Mouse (Mus musculus) intestine, postnatal 0 days (tissue): ENCODE results near the gene Nab1. TPM values are rescaled to one million over a fixed set of nuclear protein-coding genes. Genes with fewer than 3 reads are reported as not detected.

Experiments used
- ATAC-seq: fragments of 200-750 bp; cut with Nextera tagmentation; 2 replicates; pipeline ENCODE4 v1.8.0; 2017; ENCODE audit warnings: mild to moderate bottlenecking, moderate TSS enrichment, moderate library complexity
- H3K27ac ChIP-seq: fragments of 300-500 bp; sonication (generic); 2 replicates; pipeline ENCODE4 v1.5.1; 2014; ENCODE audit warnings: mild to moderate bottlenecking, low read depth, low read length, moderate library complexity
- H3K27me3 ChIP-seq: fragments of 300-500 bp; sonication (generic); replicated peaks from 2 replicates; pipeline ENCODE4 v1.6.1; 2014; ENCODE audit warnings: low read length, mixed read lengths; ENCODE audit not compliant: control insufficient read depth, insufficient read depth
- H3K36me3 ChIP-seq: fragments of 300-500 bp; sonication (generic); 2 replicates; pipeline ENCODE4 v1.6.1; 2014; ENCODE audit warnings: mild to moderate bottlenecking, moderate library complexity; ENCODE audit not compliant: control insufficient read depth, insufficient read depth
- H3K4me1 ChIP-seq: fragments of 300-500 bp; sonication (generic); replicated peaks from 2 replicates; pipeline ENCODE4 v1.6.1; 2014; ENCODE audit warnings: antibody characterized with exemption, low read length, mixed read lengths; ENCODE audit not compliant: control insufficient read depth, insufficient read depth
- H3K4me2 ChIP-seq: fragments of 300-500 bp; sonication (generic); replicated peaks from 2 replicates; pipeline ENCODE4 v1.6.1; 2014; ENCODE audit warnings: low read depth, mild to moderate bottlenecking, moderate library complexity
- H3K4me3 ChIP-seq: fragments of 300-500 bp; sonication (generic); 2 replicates; pipeline ENCODE4 v1.5.1; 2014; ENCODE audit warnings: low read depth, low read length
- H3K9ac ChIP-seq: fragments of 300-500 bp; sonication (generic); 2 replicates; pipeline ENCODE4 v1.6.1; 2014; ENCODE audit warnings: mild to moderate bottlenecking, low read depth, low read length
- H3K9me3 ChIP-seq: fragments of 300-500 bp; sonication (generic); 2 replicates; pipeline ENCODE4 v1.6.1; 2016; ENCODE audit warnings: mixed run types; ENCODE audit not compliant: control insufficient read depth
- CTCF ChIP-seq: sonication (generic); IDR thresholded peaks from 2 replicates; pipeline ENCODE4 v1.5.1; 2016; ENCODE audit warnings: low read depth, mild to moderate bottlenecking, control low read depth, antibody characterized with exemption, moderate library complexity
- WGBS: fragments of 180-500 bp; shearing (Covaris S2); extraction: QIAGEN DNeasy Blood & Tissue Kit; methylation state at CpG from one replicate; pipeline ENCODE4 v1.1.7; 2014; 5-methylcytosine and 5-hydroxymethylcytosine counted together
- polyA plus RNA-seq: library from polyadenylated mRNA; unstranded; fragments of >200 nt; fragmentation: Nextera tagmentation; extraction: Ambion mirVana; gene quantifications from 2 replicates; pipeline ENCODE4 v1.2.1, GENCODE M21; 2015

Gene Nab1
- polyA plus RNA-seq, 1 experiment from 2014 or later = 10.3 TPM

- Histone ChIP-seq H3K27me3 (no peaks in the 10 kb centered on the region), H3K4me1 (no peaks in the 10 kb centered on the region), H3K9me3 (no peaks in the 10 kb centered on the region), H3K4me2 (no peak overlapping the region), H3K9ac (no peak overlapping the region), H3K27ac (no peak overlapping the region), H3K36me3 (no peaks in the 10 kb centered on the region), H3K4me3 (no peak overlapping the region)
- 74% methylated on average over 1 of the region's 1 CpGs for WGBS
- no peak for TF ChIP-seq CTCF
- no peak for ATAC-seq
Observed at GRCm38 (mm10) chr1:52506211-52506610, 5.7 kb upstream of the Nab1 start.

DNA sequence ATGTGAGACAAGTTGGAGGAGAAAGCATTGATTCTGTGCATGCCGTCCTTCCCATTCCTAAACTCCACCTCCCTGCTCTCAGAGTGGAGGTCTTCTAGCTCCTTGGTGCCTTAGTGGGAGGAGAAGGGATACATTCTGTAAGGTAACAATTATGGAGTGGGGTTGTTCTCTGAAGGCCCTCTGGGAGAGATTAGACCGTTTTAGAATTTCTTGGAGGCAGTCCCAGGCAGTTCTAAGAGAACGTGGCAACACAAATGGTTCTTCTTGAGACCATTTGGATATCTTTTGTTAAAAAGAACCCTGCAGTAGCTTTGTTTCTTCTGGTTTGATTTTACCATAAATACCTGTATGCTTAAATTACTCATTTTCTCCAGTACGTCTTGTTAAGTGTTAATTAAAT lies 1.8 kb upstream of the Nab1 start:
- Histone ChIP-seq H3K27ac (no peak overlapping the region), H3K9me3 (no peaks in the 10 kb centered on the region), H3K4me3 (no peak overlapping the region), H3K27me3 (no peaks in the 10 kb centered on the region), H3K9ac (no peak overlapping the region), H3K4me2 (no peak overlapping the region), H3K4me1 (no peaks in the 10 kb centered on the region), H3K36me3 (no peaks in the 10 kb centered on the region)
- TF ChIP-seq CTCF = no peak
- WGBS = 73% methylated on average over 4 of the region's 4 CpGs
- no peak for ATAC-seq

DNA sequence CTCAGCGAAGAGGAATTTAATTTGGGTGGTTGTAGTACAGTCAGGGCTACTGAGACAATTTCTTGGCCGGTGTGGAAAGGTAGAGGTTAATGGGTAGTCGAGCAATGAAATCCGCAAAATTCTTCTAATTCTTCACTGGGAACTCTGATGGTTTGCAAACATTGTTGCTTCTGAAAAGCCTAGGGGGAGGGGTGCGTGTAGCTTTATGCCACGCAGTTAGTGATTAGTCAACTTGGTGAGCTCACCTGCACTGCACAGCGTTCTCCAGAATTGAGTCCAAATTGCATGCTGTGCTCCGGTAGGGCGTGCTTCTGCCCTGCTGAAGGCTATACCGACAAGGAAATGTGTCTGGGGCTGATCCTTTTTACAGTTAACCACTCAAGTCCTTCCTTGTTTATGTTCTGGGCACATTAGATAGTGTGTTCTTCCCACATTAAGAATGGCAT lies 1.2 kb upstream of the Nab1 start:
- Histone ChIP-seq H3K27ac (no peak overlapping the region), H3K4me3 (no peak overlapping the region), H3K4me1 (no peaks in the 10 kb centered on the region), H3K9me3 (no peaks in the 10 kb centered on the region), H3K4me2 (no peak overlapping the region), H3K36me3 (no peaks in the 10 kb centered on the region), H3K9ac (no peak overlapping the region), H3K27me3 (no peaks in the 10 kb centered on the region)
- 26% methylated on average over 10 of the region's 10 CpGs for WGBS
- ATAC-seq = no peak
- TF ChIP-seq CTCF = no peak

DNA sequence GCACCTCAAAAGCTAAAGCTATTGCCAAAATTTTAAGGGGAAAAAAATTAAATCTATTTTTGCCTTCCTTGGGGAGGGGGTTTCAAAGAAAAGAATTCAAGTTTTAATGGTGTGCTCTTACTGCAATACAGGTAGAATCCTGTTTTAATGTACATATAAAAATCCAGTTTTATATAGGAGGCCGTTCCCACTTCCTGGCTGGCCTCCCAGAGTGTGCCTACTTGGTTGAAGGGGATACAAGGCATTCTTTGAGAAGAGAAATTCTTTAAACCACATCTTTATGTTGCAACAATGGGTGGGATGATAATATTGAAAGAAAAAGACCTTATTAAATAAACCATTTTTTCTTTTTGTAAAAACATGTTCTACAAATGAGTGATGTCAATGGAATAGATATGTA lies 611 bp upstream of the Nab1 start:
- WGBS = 54% methylated on average over 1 of the region's 1 CpGs
- Histone ChIP-seq H3K4me1 (no peaks in the 10 kb centered on the region), H3K27me3 (no peaks in the 10 kb centered on the region), H3K4me3 (no peak overlapping the region), H3K36me3 (no peaks in the 10 kb centered on the region), H3K9ac (no peak overlapping the region), H3K9me3 (no peaks in the 10 kb centered on the region), H3K27ac (no peak overlapping the region), H3K4me2 (peak overlapping the region; percentile 86)
- TF ChIP-seq CTCF = no peak
- ATAC-seq = no peak

GRCm38 (mm10) chr1:52499601-52500313 lies 722 bp downstream of the Nab1 start:
- WGBS = under 1% methylated on average over 40 of the region's 68 CpGs
- TF ChIP-seq CTCF = no peak
- Histone ChIP-seq H3K9ac (peak overlapping the region; percentile 91), H3K27ac (peak overlapping the region; percentile 81), H3K9me3 (no peaks in the 10 kb centered on the region), H3K4me2 (peak overlapping the region; percentile 86), H3K4me1 (no peaks in the 10 kb centered on the region), H3K27me3 (no peaks in the 10 kb centered on the region), H3K36me3 (no peaks in the 10 kb centered on the region), H3K4me3 (peak overlapping the region; percentile 96)
- ATAC-seq = peak; percentile 48

DNA sequence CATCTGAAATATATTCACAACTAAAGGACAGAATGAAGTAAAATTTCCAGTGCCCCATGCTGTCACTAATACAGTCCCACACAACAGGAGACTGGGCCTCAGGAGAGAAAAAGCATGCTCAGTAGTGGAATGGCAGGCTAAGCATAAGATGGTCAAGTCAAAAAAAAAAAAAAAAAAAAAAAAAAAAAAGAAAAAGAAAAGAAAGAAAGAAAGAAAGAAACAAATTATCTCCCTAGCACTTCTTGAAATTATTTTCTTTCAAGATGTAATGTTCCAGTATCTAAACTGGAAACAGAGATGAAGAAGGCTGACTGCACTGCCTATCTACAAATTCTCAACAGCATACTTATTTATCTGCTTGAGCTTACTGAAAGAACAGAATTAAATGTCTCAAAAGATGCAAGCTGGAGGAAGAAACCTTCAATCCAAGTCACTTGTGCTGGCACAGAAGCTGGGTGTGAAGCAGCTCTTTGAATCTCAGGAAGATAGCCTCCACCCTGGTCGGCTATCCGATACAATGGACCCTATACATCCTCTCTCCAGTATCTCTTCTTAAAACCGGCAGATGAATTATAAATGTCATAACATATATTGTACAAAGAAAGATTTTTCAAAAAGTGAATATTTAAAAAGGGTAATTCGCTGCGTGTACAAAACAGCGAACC lies 1.6 kb downstream of the Nab1 start:
- WGBS = 26% methylated on average over 6 of the region's 6 CpGs
- H3K4me1 ChIP-seq = no peaks in the 10 kb centered on the region
- TF ChIP-seq CTCF = no peak
- H3K4me2 ChIP-seq = peak overlapping the region; percentile 86
- H3K36me3 ChIP-seq = no peaks in the 10 kb centered on the region
- no peak for ATAC-seq
- H3K9ac ChIP-seq = no peak overlapping the region
- H3K27ac ChIP-seq = no peak overlapping the region
- no peaks in the 10 kb centered on the region for H3K27me3 ChIP-seq
- no peaks in the 10 kb centered on the region for H3K9me3 ChIP-seq
- H3K4me3 ChIP-seq = peak overlapping the region; percentile 96
